Mouse (Mus musculus): Measurements from ENCODE around the gene Socs7. TPM values are rescaled to one million over a fixed set of nuclear protein-coding genes. Genes with fewer than 3 reads are reported as not detected.
A peak's percentile ranks its signal among the peaks of the same experiment; 100 is the strongest.

The Socs7 gene
- polyA plus RNA-seq, 2 experiments: 2.6 to 13.7 TPM

GRCm38 (mm10) chr11:97416637-97417035, 54.3 kb downstream of the Socs7 start:
- Histone ChIP-seq H3K27me3 (ENCODE audit: control insufficient read depth, insufficient read depth, low read length) (no peaks in the 10 kb centered on the region), H3K9me3 (ENCODE audit: control insufficient read depth, low read length) (no peaks in the 10 kb centered on the region), H3K4me2 (replicated peaks; ENCODE audit: low read depth, low read length, severe bottlenecking) (peak overlapping the region; percentile 73), H3K27ac (replicated peaks; ENCODE audit: low read depth, low read length) (no peak overlapping the region), H3K36me3 (ENCODE audit: control insufficient read depth, insufficient read depth, low read length) (no peaks in the 10 kb centered on the region), H3K4me3 (replicated peaks; ENCODE audit: low read length) (peak overlapping the region; percentile 85), H3K4me1 (ENCODE audit: control insufficient read depth, insufficient read depth, low read length) (peaks cover 12% of the 10 kb centered on the region), H3K9ac (ENCODE audit: low read depth, low read length, severe bottlenecking) (no peak overlapping the region)
- no peak for ATAC-seq (ENCODE audit: low FRiP score, low read depth)
- TF ChIP-seq POLR2A (IDR thresholded peaks at IDR 0.05; ENCODE audit: borderline replicate concordance, extremely low read depth, insufficient read depth, insufficient read length): no peak
- DNase-seq (ENCODE audit: low spot score): no peak
- WGBS: 5% methylated on average over 5 of the region's 5 CpGs

DNA sequence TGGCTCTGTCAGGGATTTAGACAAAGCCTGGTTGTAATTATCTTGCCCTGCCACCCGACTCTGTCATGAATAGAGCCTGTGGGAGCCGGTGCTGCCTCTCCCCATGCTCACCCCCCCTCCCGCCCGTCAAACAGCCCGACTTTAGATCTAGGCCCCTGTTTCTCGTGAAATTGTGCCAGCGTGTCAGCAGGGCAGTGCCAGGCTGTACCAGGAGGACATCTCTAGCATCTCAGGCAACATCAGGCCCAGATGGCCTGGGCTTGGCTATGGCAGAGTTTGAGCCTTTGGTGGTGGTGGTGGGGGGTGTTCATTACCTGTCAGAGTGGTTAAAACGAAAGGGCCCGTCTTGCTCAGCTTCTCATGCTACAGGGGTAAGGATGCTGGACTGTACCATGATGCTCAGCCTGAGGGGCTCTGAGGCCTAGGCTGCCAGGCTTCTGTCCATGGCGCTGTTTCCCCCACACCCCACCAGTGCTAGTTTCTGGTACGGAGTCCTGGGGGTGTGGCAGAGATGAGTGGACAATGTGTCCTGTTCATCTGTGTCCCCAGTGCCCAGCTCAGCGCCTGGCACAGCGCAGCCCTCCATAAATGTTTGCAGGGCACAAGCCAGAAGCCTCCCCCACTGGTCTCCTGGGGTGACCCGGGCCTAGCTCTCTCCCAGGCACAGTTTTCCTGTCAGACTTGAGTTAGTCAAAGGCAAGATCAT, 56.6 kb downstream of the Socs7 start:
- no peaks in the 10 kb centered on the region for H3K9me3 ChIP-seq (ENCODE audit: control insufficient read depth, low read length)
- no peak overlapping the region for H3K27ac ChIP-seq (replicated peaks; ENCODE audit: low read depth, low read length)
- no peak overlapping the region for H3K4me3 ChIP-seq (replicated peaks; ENCODE audit: low read length)
- WGBS: 46% methylated on average over 14 of the region's 14 CpGs
- H3K4me1 ChIP-seq (ENCODE audit: control insufficient read depth, insufficient read depth, low read length): peaks cover 12% of the 10 kb centered on the region
- H3K36me3 ChIP-seq (ENCODE audit: control insufficient read depth, insufficient read depth, low read length): 0 out of 2 replicates have a peak, but pooled peaks cover 2% of the 10 kb centered on the region
- no peak overlapping the region for H3K4me2 ChIP-seq (replicated peaks; ENCODE audit: low read depth, low read length, severe bottlenecking)
- no peak overlapping the region for H3K9ac ChIP-seq (ENCODE audit: low read depth, low read length, severe bottlenecking)
- TF ChIP-seq POLR2A (IDR thresholded peaks at IDR 0.05; ENCODE audit: borderline replicate concordance, extremely low read depth, insufficient read depth, insufficient read length): no peak
- ATAC-seq (ENCODE audit: low FRiP score, low read depth) (no peak), DNase-seq (ENCODE audit: low spot score) (no peak)
- H3K27me3 ChIP-seq (ENCODE audit: control insufficient read depth, insufficient read depth, low read length): no peaks in the 10 kb centered on the region

DNA sequence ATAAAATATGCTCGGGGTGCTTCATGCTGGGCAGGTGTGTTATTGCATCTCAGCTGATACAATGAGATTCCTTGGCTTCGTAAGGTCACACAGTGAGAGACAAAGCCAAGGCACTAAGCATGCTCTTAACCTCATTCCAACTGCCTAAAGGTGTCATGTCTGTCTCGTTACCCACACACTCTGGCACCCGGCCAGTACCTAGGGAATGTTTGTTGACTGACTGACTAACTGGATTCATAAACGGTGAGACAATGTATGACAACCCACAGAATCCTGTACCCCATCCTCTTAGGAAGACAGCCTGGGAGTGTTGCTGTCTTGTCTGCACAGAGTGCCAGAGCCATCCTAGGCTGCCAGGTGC, 57.2 kb downstream of the Socs7 start:
- Histone ChIP-seq H3K4me1 (ENCODE audit: control insufficient read depth, insufficient read depth, low read length) (peaks cover 12% of the 10 kb centered on the region), H3K4me2 (replicated peaks; ENCODE audit: low read depth, low read length, severe bottlenecking) (no peak overlapping the region), H3K27ac (replicated peaks; ENCODE audit: low read depth, low read length) (no peak overlapping the region), H3K9ac (ENCODE audit: low read depth, low read length, severe bottlenecking) (no peak overlapping the region), H3K27me3 (ENCODE audit: control insufficient read depth, insufficient read depth, low read length) (no peaks in the 10 kb centered on the region), H3K4me3 (replicated peaks; ENCODE audit: low read length) (no peak overlapping the region), H3K9me3 (ENCODE audit: control insufficient read depth, low read length) (no peaks in the 10 kb centered on the region), H3K36me3 (ENCODE audit: control insufficient read depth, insufficient read depth, low read length) (peaks cover 2% of the 10 kb centered on the region; the same call in 1 of the 2 replicates)
- WGBS: 59% methylated on average over 5 of the region's 5 CpGs
- DNase-seq (ENCODE audit: low spot score) (no peak), ATAC-seq (ENCODE audit: low FRiP score, low read depth) (no peak)
- TF ChIP-seq POLR2A (IDR thresholded peaks at IDR 0.05; ENCODE audit: borderline replicate concordance, extremely low read depth, insufficient read depth, insufficient read length): no peak

GRCm38 (mm10) chr11:97422507-97422906, 60.2 kb downstream of the Socs7 start:
- no peaks in the 10 kb centered on the region for H3K27me3 ChIP-seq (ENCODE audit: control insufficient read depth, insufficient read depth, low read length)
- WGBS: 54% methylated on average over 4 of the region's 4 CpGs
- H3K36me3 ChIP-seq (ENCODE audit: control insufficient read depth, insufficient read depth, low read length): peaks cover 2% of the 10 kb centered on the region; the same call in 1 of the 2 replicates
- H3K9ac ChIP-seq (ENCODE audit: low read depth, low read length, severe bottlenecking): no peak overlapping the region
- DNase-seq (ENCODE audit: low spot score) (no peak), ATAC-seq (ENCODE audit: low FRiP score, low read depth) (peak; percentile 27; the same call in 1 of the 2 replicates)
- no peak for TF ChIP-seq POLR2A (IDR thresholded peaks at IDR 0.05; ENCODE audit: borderline replicate concordance, extremely low read depth, insufficient read depth, insufficient read length)
- no peaks in the 10 kb centered on the region for H3K9me3 ChIP-seq (ENCODE audit: control insufficient read depth, low read length)
- peak overlapping the region; percentile 48; the same call in 1 of the 2 replicates for H3K27ac ChIP-seq (replicated peaks; ENCODE audit: low read depth, low read length)
- peaks cover 7% of the 10 kb centered on the region for H3K4me1 ChIP-seq (ENCODE audit: control insufficient read depth, insufficient read depth, low read length)
- no peak overlapping the region for H3K4me2 ChIP-seq (replicated peaks; ENCODE audit: low read depth, low read length, severe bottlenecking)
- no peak overlapping the region for H3K4me3 ChIP-seq (replicated peaks; ENCODE audit: low read length)

GRCm38 (mm10) chr11:97424092-97424692, 61.8 kb downstream of the Socs7 start:
- Histone ChIP-seq H3K4me1 (ENCODE audit: control insufficient read depth, insufficient read depth, low read length) (peaks cover 16% of the 10 kb centered on the region), H3K27ac (replicated peaks; ENCODE audit: low read depth, low read length) (no peak overlapping the region), H3K9me3 (ENCODE audit: control insufficient read depth, low read length) (no peaks in the 10 kb centered on the region), H3K27me3 (ENCODE audit: control insufficient read depth, insufficient read depth, low read length) (no peaks in the 10 kb centered on the region), H3K36me3 (ENCODE audit: control insufficient read depth, insufficient read depth, low read length) (peaks cover 2% of the 10 kb centered on the region; the same call in 1 of the 2 replicates), H3K9ac (ENCODE audit: low read depth, low read length, severe bottlenecking) (no peak overlapping the region), H3K4me2 (replicated peaks; ENCODE audit: low read depth, low read length, severe bottlenecking) (no peak overlapping the region), H3K4me3 (replicated peaks; ENCODE audit: low read length) (no peak overlapping the region)
- DNase-seq (ENCODE audit: low spot score) (no peak), ATAC-seq (ENCODE audit: low FRiP score, low read depth) (no peak)
- 60% methylated on average over 5 of the region's 5 CpGs for WGBS
- TF ChIP-seq POLR2A (IDR thresholded peaks at IDR 0.05; ENCODE audit: borderline replicate concordance, extremely low read depth, insufficient read depth, insufficient read length): no peak

All from limb, embryonic 14.5 days (tissue).